Mouse (Mus musculus): ENCODE measurements around the gene Lgals4.

Gene Lgals4

GRCm38 (mm10) chr7:28833723-28834347, at the start of gene Lgals4:
TSS of gene Lgals4 (plus strand) at chr7:28833854.
- no peak for DNase-seq (ENCODE audit: low spot score in 2 of 2)

GRCm38 (mm10) chr7:28785161-28785560, 48.5 kb upstream of the Lgals4 start:
- no peak for DNase-seq (ENCODE audit: low spot score in 2 of 2)

GRCm38 (mm10) chr7:28787884-28788283, 45.8 kb upstream of the Lgals4 start:
- no peak for DNase-seq (ENCODE audit: low spot score in 2 of 2)

- no peak for DNase-seq (ENCODE audit: low spot score in 2 of 2)
These were observed 45.1 kb upstream of the Lgals4 start, which contains the start of gene Rinl for GRCm38 (mm10) chr7:28788307-28789195. TSS of gene Rinl (plus strand) at chr7:28788969.

GRCm38 (mm10) chr7:28789235-28789634, 44.4 kb upstream of the Lgals4 start:
- DNase-seq (ENCODE audit: low spot score in 2 of 2), result no peak

- no peak for DNase-seq (ENCODE audit: low spot score in 2 of 2)
These were observed 43.4 kb upstream of the Lgals4 start for GRCm38 (mm10) chr7:28790066-28790806.

GRCm38 (mm10) chr7:28791706-28792105, 41.9 kb upstream of the Lgals4 start:
- no peak for DNase-seq (ENCODE audit: low spot score in 2 of 2)

GRCm38 (mm10) chr7:28792391-28793185, 41.1 kb upstream of the Lgals4 start:
- DNase-seq (ENCODE audit: low spot score in 2 of 2), result no peak

- no peak for DNase-seq (ENCODE audit: low spot score in 2 of 2)
These were observed 39.8 kb upstream of the Lgals4 start for GRCm38 (mm10) chr7:28793834-28794233.

- no peak for DNase-seq (ENCODE audit: low spot score in 2 of 2)
These were observed 39.2 kb upstream of the Lgals4 start for GRCm38 (mm10) chr7:28794496-28794895.

- DNase-seq (ENCODE audit: low spot score in 2 of 2), result no peak
These were observed 37.8 kb upstream of the Lgals4 start for GRCm38 (mm10) chr7:28795832-28796231.

GRCm38 (mm10) chr7:28796562-28796975, 37.1 kb upstream of the Lgals4 start:
- DNase-seq (ENCODE audit: low spot score in 2 of 2), result peak in 1 of 2 experiments; percentile 81

- DNase-seq (ENCODE audit: low spot score in 2 of 2), result no peak
These were observed 33.7 kb upstream of the Lgals4 start for GRCm38 (mm10) chr7:28799994-28800393.

- DNase-seq (ENCODE audit: low spot score in 2 of 2), result no peak
These were observed 32.2 kb upstream of the Lgals4 start for GRCm38 (mm10) chr7:28801451-28801850.

- peak in 1 of 2 experiments; percentile 44 for DNase-seq (ENCODE audit: low spot score in 2 of 2)
These were observed 31.6 kb upstream of the Lgals4 start for GRCm38 (mm10) chr7:28801901-28802670.

GRCm38 (mm10) chr7:28802846-28803588, 30.6 kb upstream of the Lgals4 start:
- DNase-seq (ENCODE audit: low spot score in 2 of 2), result no peak

GRCm38 (mm10) chr7:28803756-28804155, 29.9 kb upstream of the Lgals4 start:
- DNase-seq (ENCODE audit: low spot score in 2 of 2), result no peak

- no peak for DNase-seq (ENCODE audit: low spot score in 2 of 2)
These were observed 26.8 kb upstream of the Lgals4 start for GRCm38 (mm10) chr7:28806869-28807268.

- DNase-seq (ENCODE audit: low spot score in 2 of 2), result no peak
These were observed 25.9 kb upstream of the Lgals4 start for GRCm38 (mm10) chr7:28807641-28808220.

Measured in right cerebral cortex, postnatal 10 days (tissue).